Mouse (Mus musculus): Measurements from ENCODE around the gene Neurod2.

DNA sequence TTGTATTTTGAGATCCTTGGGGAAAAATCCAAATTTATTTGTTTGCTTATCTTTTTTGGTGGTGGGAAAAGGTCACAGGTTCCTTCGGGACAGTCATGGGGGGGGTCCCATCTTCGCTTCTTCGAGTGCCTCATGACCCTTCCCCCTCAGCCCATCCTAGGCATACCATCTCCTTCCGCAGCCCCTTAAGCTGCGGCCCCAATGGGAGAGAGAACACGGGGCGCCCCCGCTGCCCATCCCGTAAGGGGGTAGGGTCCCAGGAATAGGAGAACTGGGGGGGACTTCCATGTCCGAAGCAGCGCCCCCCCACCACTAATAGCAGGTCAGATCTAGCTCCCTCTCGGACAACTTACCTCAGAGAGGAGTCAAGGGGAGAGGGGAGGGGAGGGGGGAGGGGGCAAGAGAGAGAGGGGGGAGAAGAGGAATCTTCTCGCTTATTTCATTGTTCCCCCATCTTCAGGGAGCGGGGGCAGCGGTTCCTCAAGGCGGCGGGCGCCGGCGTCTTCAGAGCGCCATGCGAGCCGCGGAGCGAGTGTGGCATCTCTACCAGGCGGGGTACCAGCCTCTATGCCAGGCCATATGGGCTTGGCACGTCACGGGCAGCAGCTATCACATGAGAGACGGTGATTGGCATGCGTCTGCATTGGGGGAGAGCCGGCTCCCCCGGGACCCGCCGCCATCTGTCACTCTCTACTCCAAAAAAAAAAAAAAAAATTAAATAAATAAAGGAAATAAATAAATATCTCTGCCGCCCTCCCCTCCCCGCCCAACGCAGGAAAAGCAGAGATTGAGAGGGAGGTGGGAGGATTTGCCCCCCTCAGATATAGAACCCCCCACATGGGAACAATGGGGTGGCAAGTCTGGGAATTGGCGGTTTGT, at the start of gene Neurod2:
- TF ChIP-seq CTCF (IDR thresholded peaks at IDR 0.05; ENCODE audit: control insufficient read depth, insufficient read depth, insufficient replicate concordance, low read depth, low read length) (no peak), POLR2A (IDR thresholded peaks at IDR 0.05; ENCODE audit: control insufficient read depth, low read depth, low read length) (no peak)
